Mouse (Mus musculus): ENCODE measurements around the gene Polr3g.

- TF ChIP-seq CTCF (IDR thresholded peaks at IDR 0.05; ENCODE audit: low read depth) (no peak), EP300 (IDR thresholded peaks at IDR 0.05; ENCODE audit: low read depth) (no peak)
These were observed 35.5 kb downstream of the Polr3g start for GRCm38 (mm10) chr13:81675333-81675732.
